Mouse (Mus musculus): Measurements from ENCODE around the gene Alkbh3. TPM values are rescaled to one million over a fixed set of nuclear protein-coding genes. Genes with fewer than 3 reads are reported as not detected.

Gene Alkbh3
- total RNA-seq, 2 experiments from 2014 or later: 38.0 to 52.5 TPM

DNA sequence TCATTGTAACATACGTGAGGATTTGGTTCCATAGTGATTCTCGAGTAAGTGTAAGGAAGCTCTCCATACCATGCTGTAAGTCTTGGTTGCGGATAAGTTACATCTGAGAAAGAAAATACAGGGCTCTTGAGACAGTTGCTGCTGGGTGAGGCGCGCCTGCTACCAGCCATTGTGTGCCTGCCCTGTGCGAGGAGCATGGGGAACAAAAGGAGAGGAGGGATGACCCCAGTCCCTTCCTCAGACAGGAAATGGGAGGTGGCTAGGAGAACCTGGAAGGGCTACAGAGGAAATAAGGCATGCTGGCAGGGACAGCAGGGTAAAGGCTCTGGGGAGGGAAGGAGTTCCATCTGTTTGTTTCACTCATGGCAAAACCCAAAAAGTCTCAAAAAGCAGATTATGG is 9.2 kb downstream of the Alkbh3 start:
- ATAC-seq (replicated peaks; ENCODE audit: poor library complexity, severe bottlenecking): no peak

DNA sequence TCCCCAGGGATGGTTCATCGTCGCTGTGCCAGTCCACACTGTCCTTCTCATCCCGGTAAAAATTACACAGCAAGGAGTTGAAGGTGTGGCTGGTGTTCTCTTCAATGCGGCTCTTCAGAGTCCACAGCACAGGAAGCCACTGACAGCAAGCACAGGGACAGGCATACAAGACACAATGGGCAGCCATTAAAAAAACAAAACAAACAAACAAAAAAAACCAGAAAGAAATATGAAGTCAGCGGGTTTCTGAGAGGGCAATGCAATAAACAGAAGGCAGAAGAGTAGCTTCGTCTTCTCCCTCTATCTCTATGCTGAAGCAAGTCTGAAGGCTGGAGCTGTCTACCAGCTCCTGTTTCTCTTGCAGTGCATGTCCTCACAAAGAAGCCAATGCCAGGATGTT is 14.4 kb downstream of the Alkbh3 start, which contains the start of gene Gm27027:
TSS of gene Gm27027 (minus strand) at position 101 of the 400 bp plus-strand sequence.
- no peak for ATAC-seq (replicated peaks; ENCODE audit: poor library complexity, severe bottlenecking)

DNA sequence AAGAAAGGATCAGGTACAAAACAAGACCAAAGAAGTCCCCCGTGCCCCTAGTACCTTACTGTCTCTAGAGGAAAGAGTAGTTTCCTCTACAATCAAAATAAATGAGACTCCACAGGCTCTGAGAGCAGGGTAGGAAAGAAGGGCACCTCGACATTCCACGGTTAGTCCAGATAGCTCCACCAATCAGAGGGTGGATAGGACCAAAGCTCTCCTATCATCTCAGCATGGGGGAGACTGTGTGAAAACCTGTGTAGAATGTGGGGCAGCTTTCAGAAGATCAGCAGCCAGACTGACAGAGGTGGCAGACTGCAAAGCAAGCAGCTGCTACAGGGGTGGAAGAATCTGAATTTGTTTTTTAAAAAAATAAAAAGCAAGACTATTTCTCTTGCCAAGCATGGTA is 17.8 kb downstream of the Alkbh3 start:
- no peak for ATAC-seq (replicated peaks; ENCODE audit: poor library complexity, severe bottlenecking)

DNA sequence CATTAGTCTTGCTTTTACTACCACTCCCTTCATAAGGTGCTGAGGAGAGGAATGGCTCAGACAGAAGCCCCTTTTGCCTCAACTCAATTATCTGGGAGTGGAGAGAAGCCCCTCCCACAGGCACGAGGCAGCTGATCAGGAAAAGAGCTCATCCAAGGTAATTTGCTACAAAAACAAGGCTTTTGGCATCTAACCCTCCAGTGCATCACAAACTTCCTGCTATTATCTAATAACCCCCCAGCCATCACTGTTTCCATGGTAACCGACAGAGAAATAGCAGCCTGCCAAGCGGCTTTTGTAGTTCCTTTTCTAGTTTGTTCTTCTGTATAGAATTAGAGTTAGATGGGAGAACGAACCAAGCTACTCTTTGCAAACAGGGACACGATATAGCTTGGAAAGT is 18.3 kb downstream of the Alkbh3 start:
- no peak for ATAC-seq (replicated peaks; ENCODE audit: poor library complexity, severe bottlenecking)

DNA sequence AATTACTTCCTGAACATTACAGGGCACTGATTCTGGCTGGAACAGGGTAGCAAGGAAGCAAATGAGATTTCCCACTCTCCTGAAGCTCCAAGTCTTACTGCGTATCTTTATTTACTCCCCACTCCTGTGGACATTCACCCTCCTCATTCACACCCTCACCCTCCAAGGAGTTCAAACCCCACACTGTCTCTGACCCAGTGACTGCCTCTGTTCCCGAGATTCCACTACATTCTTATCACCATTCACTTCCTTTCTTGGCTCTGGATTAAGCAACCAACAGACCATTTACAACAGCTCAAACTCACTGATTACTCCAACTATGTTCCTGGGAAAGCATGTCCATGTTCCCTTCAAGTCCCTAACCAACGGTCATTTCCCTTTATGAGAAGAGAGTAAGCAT is 19.3 kb downstream of the Alkbh3 start:
- no peak for ATAC-seq (replicated peaks; ENCODE audit: poor library complexity, severe bottlenecking)

DNA sequence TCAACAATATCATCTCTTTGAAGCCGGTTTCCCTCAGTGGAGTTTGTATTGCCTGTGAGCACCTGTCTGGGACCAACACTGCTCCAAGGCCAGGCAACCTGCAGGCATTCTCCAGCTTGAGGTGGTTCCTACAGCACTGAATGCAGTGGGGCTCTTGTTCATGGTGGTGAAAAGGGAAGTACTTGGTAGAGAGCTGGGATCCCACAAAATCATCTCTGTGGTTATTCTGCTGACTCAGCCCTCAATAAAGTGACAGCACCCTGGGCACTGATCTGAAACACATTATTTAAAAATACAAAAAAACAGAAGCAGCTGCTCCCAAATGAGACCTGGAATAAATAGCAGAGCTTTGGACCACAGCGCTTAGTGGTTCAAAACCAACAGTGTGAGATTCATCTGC is 22.2 kb downstream of the Alkbh3 start:
- peak; percentile 77 for ATAC-seq (replicated peaks; ENCODE audit: poor library complexity, severe bottlenecking)

DNA sequence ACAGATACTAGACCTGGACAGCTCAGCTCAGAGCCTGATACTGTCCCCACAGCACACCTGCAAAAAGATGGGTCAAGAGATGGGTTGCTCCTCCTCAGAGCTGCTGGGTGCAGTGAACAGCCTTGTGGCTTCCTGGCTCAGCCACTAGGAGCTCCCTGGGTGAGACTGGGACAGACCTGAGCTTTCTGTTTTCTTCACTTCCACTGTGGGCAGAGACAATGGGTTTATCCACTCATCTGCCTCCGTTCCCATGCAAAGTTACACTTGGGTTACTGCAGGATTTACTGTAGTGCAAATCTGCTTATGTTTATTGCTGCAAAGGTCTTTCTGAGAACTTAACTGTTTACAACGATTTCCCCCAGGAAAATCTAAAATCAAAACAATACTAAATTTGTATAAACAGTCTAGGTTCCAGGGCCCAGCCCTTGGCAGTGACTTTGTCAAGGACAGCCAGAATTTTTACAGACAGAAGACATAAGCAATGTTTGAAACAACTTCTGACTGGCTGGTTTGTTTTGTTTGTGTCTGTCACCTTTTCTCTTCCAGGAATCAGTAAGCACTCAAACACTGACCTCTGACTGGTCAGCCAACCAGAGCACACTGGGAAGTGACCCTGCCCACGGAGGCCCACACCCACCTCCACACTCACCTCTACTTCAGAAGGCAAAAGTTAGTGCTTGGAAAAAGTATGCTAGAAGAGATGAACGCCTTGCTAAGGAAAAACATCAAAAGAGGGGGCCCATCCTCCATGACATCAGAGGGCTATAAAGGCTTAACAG is 28.0 kb downstream of the Alkbh3 start:
- ATAC-seq (replicated peaks; ENCODE audit: poor library complexity, severe bottlenecking): no peak

DNA sequence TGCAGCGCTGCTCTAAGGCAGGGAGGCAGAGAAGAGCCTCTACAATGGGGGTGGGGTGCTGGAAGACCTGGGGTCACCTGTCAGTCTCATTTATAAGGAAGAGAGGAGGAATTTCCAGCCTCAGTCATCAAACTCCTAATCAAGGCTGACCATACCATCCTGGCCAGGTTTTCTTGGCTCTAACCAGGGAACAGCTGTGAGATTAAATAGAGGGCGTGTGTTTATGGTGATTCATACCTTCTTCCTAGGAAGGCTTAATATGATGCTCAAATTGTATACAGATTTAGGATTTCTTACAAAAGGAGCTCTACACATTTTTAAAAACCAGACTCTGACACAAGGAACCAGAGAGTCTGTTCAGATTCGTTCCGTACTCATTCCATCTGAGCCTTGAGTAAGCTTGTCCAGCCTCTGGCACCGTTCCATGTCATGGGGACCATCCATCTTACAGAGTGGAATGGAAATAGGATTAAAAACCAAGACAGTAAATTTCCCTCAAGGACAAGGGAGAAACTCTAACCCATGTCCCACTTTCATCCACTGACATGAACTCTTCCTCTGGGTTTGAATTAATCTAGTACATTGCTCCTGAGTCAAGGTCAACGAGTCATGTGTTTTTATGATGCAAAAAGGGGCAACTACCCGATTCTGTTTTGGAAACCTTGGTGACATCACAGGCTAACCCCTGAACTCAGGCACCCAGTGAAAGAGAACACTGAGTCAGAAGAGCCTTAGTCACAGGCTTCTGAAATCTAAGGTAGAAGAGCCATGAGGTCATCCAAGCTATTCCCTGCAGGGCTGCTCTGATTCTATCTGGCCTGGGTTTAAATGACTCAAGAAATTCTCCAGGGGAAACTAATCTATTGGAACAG is 31.1 kb downstream of the Alkbh3 start:
- ATAC-seq (replicated peaks; ENCODE audit: poor library complexity, severe bottlenecking): no peak

DNA sequence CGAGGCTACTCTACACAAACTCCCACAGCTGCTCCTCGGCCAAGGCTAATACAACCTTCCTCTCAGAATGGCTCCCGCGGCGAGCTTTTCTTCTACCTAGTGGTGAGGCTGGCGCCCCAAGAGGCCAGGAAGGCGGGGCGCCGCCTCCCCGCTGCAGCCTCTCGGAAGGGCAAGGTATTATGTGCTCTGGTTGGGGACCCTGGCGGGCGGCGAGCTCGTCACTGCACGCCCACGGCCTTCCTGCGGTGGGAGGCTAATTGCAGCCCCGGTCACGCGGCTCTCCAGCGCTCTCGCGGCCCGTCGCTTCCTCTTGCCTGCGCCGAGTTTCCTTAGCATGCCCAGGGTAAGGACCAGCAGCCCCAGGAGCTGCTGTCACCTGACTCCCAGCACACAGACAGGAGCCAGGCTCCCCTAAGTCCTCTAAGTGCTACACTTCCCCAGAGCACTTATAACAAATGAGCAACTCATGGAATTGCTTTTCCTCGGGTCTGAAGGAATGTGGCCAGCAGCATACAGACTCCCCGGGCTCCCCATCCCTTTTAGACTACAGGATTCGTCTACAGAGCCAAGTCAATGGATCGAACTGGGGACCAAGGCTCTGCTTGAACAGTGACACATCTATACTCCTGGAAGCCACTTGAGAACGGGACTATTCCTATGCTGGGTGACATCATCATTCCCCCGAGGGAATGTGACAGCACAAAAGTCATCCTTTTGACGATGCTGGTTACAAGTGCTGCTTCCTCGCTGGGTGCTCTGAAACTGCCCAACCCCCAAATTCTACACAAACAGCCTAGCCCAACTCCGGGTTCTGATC is 34.0 kb downstream of the Alkbh3 start:
- ATAC-seq (replicated peaks; ENCODE audit: poor library complexity, severe bottlenecking): peak; percentile 94

DNA sequence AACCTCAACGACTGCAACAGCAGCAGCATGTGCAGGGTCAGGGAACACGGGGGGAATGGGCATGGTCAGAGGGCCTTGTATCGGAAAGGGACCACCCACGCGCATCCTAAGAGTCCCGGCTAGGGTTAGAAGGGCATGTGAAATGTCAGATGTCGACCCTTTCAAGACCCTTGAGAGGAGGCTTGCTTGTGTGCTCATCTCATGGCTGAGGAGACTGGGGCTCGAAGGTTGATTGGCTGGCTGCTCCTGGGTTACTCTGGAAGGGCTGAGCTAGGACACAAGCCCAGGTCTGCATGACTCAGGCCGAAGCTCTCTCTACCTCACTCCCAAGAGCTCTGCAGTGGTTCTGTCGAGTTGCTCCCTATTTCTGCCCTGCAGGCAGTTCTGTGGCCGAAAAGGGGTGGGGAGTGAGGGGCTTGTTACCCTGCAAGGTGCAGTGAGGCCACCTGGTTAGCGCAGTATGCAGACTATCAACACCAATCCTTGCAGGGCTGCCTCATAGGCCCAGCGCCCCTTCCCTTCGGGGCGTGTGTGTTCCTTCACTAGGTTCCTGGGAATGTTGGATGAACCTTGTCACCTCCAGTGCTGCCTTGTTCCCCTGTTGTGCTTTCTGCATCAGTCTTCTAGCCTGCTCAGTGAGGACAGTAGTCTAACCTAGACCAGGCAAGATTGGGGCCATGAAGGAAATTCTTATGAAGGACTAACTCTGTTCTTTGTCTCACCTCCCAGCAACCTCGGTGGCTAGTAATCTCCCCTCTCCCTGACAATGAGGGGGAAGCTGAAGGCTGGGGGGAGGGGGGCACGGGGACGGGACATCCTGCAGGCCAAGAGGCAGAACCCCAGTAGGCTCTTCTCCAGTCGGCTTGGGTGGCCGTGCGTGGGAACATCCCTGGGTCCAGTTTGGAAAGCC is 34.8 kb downstream of the Alkbh3 start:
- no peak for ATAC-seq (replicated peaks; ENCODE audit: poor library complexity, severe bottlenecking)

DNA sequence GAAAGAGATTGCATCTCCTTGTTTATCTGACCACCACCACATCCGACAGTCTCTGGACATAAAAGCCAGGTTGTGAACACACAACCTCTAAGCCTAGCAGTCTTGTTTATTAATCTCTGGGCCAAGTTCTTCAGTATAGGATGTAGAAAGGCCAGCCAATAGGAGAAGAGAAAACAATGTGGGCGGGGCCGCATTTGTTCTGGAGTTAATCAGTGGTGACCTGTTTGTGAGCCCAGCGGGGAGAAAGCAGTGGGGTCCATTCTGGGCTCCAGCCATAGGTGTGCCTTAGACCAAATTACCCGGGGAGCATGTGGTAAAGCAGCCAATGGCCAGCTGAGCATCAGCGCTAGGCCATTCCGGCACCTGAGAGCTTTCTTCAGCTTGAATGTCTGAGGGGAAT is 35.6 kb downstream of the Alkbh3 start:
- no peak for ATAC-seq (replicated peaks; ENCODE audit: poor library complexity, severe bottlenecking)

DNA sequence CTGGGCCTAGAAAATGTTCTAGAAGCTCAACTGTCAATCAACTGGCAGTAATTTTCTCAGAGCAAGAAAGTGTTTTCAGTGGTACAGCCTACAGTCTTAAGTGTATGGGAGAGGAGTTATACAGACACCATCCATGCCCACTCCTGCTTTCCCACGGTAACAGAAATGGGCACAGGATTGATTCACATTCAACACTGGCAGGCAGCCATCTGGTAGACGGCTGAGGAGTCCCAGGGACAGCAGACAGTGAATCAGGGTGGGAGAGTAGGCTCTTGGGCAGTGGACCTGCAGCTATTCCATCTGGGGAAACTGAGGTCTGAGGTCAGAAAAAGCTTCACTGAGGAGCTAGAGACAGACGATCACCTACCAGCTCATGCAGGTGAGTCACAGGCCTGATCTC is 39.0 kb downstream of the Alkbh3 start:
- ATAC-seq (replicated peaks; ENCODE audit: poor library complexity, severe bottlenecking): no peak

DNA sequence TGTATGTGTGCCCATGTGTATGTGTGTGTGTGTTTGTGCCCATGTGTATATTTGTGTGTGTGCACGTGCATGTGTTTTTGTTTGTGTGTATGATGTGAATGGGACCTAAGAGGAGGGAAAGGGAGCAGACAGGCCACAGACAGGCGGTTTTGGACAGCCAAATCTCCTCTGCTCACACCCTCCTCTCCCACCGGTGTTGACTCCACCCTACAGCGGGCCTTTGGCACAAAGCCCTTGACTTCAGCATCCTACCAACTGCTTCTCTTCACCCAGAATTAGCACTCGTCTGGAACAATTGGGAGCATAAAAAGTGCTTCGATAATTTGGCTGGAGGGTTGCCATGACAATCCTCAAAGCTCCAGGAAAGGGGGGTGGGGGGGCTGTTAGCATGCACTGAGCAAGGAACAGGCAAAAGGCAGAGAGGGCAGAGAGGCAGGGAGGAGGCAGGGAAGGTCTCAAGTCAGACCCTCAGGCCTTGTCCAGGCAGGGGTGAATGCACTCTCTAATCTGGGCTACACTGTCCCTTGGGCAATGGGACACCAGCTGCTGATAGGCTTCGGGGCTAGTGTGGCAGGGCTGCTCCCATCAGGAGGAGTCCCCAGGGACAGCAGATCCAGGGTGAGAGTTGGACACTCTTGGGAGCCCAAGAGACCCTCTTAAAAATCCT is 46.0 kb downstream of the Alkbh3 start:
- ATAC-seq (replicated peaks; ENCODE audit: poor library complexity, severe bottlenecking): no peak

DNA sequence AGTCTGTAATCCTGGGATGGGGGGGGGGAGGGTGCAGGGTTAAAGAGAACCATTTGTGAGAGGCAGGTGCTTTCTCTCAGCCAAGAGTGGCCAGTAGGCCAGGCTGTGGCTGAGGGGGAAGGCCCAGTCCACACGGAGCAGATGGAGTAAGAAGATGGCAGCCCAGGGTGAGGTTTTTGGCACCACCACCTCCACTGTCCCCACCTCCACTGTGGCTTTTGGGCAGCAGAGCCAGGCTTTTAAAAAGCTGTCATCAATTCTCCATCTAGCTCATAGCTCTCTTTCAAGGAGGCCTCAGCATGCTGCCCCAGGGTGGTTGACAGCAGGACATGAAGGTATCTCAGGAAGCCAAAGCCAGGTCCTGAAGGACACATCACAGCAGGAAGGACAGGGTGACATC is 46.8 kb downstream of the Alkbh3 start:
- ATAC-seq (replicated peaks; ENCODE audit: poor library complexity, severe bottlenecking): no peak

DNA sequence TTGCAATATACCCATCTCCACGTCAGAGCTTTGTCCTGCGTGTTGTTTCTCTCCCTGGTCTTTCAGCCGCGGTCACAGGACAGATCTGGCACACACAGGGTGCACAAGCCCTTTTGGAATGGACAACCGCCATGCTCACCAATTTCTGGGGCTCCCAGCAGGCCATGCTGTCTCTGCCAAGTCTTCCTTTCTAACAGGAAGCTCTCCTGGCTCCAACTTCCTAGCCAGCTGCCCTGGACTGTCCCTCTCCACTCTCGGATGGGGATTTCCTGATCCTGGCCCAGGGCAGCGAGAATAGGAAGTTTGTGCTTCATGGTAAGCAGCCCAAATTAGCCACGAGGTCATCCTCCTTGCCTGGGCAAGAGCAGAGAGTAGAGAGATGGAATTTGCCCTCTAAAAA is 48.9 kb downstream of the Alkbh3 start:
- no peak for ATAC-seq (replicated peaks; ENCODE audit: poor library complexity, severe bottlenecking)

DNA sequence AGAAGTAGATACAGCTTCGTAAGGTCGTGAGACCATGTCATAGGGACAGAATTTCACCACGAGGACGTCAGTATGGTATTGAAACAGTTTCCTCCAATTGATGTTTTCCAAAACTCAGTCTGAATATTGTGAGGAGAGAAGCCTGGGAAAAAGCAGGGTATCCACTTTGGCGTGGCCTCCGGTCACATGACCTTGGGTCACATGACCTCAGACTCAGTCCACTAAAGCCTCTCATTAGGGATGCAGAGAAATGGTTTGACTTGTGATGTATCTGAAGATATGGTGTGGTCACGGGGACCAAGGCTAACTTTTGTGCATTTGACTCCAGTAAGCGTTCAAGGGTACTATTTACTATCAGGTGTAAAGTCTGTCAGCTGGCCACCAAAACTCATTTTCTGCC is 51.3 kb downstream of the Alkbh3 start:
- ATAC-seq (replicated peaks; ENCODE audit: poor library complexity, severe bottlenecking): no peak

DNA sequence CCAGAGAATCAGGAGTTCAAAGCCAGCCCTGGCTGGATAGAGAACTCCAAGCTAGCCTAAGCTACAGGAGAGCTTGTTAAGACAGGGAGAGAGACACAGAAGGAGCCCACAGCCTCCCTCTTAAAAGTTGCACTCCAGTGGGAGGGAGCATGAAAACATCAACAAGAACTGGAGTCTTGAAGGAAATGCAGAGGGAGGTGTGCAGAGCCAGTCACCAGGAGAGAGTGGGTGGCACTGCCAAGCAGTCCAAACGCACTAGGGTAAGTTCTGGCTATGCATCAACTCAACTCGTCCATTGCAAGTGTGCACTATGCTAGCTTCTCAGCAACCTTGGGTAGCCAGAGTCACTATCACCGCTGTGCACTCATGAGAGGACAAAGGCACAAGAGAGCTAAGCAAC is 52.4 kb downstream of the Alkbh3 start:
- no peak for ATAC-seq (replicated peaks; ENCODE audit: poor library complexity, severe bottlenecking)

DNA sequence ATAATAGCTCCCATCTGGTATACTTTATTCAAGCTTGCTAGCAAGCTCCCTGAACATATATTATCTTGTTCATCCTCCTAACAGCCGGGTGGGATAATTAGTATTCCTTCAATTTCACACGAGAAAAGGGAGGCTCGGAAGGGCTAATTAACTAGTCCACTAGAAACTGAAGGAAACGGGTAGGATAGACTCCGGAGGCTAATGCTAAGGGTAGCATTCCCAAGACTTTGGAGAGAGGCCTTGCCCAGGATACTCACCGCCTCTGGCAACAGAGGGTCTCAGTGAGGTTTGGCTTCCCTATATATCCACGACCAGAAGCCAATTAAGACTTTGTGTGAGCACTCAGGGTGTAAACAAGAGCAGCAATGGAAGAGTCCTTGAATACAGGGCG is 52.8 kb downstream of the Alkbh3 start:
- ATAC-seq (replicated peaks; ENCODE audit: poor library complexity, severe bottlenecking): no peak
